Mouse (Mus musculus) retina, postnatal 7 days (tissue): ENCODE measurements around the gene Cbr1.
"Not testable (repeated sequence)": the region's sequence is repeated elsewhere in the genome, so short reads cannot be mapped to it uniquely, and the experiment has no call there.

Source experiments
- DNase-seq: peaks from one replicate; pipeline ENCODE4 v3.0.0-alpha.2; 2012; ENCODE audit warnings: low read depth, low spot score

Gene Cbr1

DNA sequence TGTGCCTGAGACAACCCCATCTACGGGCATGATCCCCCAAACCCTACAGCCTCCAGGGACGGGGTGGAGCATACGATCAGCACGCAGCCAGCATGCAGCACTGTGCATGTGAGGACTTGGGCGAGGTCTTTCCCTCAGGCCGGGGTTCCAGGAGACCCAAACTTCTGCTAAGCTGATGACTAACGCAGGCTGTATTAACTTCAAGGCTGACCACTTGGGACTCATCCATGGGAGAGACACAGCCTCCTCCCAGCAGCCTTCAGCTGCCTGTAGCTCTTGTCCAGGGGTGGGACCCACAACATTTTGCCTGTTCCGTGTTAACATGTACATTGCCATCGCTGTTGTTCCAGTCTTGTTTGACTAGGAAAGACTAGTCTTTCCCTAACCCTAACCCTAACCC is 8.1 kb upstream of the Cbr1 start:
- DNase-seq = no peak

DNA sequence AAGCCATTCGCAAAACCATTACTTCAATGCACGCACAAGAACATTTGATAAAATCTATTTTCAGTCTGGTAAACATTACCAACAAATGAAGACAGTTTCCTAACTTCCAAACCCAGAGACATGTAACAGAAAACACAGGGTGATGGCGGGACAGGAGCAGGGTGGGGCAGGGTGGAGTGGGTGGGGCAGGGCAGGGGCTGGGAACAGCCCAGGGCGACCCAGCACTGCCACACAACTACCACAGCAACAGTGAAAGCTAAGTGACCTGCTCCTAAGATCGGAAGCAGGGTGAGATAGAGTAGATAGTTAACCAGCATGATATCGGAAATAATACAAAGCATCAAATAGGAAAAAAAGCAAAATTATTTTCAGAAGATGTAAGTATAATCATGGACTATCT is 6.2 kb upstream of the Cbr1 start:
- DNase-seq = no peak

DNA sequence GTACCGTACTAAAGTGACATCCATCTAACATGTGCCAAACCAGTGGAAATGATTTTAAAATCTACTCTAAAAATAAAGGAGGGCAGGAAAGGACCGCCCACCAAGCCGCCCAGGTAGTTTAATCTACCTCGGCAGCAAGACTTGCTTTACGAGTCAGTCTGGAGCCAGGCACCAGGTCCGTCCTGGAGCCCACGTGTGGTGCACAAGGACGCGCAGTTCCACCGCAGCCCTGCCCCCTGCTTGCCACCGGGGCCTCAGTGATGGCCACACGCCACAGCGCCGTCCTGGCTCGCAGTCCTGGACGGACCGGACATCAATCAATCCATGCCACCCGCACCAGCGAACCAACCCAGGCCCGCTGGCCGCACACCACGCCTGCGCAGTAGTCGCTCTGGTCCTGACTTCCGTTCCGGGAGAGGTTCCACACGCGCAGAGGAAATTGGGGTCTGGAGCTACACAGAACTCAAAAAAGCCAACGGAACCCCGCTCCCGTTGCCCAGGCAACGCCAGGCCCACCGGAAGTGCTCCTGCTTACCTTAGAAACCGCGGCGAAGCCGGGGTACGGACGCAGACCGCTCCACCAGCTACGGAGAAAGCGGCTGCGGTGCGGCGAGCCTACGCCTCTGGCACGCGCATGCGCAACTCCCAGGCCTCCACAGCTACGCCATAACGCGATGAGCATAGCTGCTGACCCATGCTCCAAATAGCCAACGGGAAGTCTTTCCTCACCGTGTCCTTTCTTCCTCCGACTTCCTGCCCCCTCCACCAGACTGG is 2.0 kb upstream of the Cbr1 start, which contains the start of gene Setd4:
TSS of gene Setd4 (minus strand) at position 625 of the 774 bp plus-strand sequence.
- peak; percentile 83 for DNase-seq

DNA sequence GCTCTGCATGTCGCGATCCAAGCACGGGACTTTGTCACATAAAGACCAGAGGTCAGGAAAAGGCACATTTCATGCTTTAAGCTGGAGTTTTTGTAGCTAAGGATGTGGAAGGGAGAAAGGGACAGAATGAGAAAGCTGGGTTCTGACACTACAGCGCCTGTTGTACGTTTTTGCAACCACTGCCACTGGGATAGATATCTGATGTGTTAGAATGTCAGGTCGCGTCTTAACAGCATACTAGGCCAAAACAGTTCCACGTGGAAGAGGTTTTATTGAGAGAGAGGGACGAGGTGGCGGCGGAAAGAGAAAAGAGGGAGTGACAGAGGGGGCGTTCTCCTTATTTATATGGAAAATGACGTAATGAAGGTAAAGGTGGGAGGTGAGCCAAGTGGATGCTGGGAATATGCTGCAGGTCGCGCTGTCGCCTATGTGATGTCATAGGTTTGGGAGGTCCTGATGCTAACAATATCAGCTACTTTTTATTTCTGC is 1.1 kb upstream of the Cbr1 start:
- DNase-seq = no peak

DNA sequence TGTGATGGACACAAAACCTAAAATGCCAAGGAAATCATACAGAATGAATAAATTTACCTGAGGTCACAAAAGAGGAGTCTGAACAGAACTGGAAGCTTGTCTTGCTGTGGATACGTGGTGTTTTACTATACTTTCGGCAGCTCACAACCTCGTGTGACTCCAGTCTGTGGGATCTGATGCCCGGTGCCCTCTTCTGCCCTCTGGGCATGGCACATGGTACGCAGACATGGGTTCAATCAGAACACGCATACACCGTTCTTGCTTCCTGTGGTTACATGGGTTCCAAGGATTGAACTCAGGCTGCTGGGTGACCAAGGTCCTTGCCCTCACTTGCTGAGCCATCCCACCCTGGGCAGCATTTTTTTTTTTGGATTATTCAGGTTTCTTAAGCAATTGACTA is 493 bp downstream of the Cbr1 start:
- DNase-seq = no peak

DNA sequence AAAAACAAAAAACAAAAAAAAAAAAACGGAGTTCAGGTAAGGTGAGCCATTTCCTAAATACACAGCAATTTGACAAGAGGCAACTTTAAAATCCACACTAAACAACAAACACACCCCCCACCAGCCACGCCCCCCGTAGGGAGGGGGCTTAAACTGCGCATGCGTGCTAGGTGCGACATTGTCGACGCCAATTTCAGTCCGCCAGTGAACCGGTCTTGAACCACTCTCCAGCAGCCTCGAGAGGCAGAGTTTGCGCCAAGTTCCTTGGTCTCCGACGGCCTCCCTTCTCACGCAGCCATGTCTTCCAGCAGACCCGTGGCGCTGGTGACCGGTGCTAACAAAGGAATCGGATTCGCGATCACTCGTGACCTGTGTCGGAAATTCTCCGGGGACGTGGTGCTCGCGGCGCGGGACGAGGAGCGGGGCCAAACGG is 2.0 kb downstream of the Cbr1 start:
- peak; percentile 75 for DNase-seq

DNA sequence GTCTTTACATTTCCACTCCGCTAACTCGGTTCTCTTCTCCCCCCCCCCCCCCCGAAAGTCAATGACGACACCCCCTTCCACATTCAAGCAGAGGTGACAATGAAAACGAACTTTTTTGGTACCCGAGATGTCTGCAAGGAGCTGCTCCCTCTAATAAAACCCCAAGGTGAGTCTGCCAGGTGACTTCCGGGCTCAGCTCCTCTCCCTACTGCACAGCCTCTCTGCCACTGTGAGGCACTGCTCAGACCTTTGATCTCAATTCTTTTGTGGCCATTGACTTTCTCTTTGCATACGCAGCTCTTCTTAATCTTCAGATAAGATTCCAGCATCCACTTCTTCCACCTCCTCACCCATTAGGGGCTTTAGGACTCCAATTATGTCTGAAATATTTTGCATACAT is 3.1 kb downstream of the Cbr1 start:
- DNase-seq = no peak

DNA sequence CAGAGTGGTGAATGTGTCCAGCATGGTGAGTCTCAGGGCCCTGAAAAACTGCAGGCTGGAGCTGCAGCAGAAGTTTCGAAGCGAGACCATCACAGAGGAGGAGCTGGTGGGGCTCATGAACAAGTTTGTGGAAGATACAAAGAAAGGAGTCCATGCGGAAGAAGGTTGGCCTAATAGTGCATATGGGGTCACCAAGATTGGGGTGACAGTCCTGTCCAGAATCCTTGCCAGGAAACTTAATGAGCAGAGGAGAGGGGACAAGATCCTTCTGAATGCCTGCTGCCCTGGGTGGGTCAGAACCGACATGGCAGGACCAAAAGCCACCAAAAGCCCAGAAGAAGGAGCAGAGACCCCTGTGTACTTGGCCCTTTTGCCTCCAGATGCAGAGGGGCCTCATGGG is 4.1 kb downstream of the Cbr1 start:
- DNase-seq = no peak

DNA sequence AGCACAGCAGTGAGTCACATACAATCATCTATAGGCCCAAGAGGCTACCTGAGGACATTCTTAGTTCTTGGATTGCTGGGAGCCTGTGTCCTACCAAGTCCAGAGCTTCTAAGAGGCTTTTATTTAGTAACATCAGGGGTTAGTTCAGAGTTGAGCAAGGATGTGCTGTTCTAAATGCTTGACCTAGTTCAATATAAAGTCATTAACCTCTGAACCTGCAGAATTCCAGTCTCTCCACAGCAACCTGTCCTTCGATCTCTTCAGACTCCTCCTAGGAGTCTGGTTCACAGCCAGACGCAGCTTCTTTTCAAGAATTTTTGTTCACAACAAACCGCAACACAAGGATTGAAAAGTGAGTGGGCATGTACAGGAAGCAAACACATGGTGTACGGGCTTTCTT is 5.3 kb downstream of the Cbr1 start:
- DNase-seq = no peak

DNA sequence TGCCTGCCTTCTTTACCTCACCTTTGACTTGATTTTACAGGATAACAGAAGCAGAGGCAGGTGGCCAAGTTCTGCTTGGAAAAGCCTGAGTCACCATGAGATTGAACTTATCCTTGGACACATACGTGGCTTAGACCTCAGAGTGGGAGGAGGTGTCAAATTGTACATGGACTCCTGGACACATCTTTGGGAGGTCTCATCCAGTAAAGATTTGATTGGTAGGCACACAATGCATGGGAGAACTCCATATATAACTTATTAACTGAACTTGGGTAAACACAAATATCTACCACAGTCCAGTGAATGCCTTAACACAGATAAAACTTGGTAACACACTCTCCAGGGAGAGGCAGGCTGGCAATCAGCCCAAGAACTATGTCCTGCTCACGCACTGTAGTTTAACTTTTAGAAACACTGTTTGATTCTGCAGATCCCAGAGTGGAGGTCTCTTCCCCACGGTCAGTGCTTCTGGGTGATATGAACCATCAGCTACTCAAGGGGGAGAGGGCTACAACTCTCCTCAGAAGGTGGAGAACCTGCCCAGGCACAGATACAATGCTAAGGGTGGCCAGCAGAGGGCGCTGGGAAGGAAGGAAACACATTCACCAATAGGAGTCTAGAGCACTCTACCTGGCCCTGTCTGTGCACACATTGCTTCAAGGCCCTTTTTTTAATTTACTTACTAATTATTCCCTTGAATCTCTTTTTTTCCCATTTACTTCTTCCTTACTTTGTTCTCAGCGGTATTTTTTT is 9.6 kb downstream of the Cbr1 start:
- peak; percentile 33 for DNase-seq

DNA sequence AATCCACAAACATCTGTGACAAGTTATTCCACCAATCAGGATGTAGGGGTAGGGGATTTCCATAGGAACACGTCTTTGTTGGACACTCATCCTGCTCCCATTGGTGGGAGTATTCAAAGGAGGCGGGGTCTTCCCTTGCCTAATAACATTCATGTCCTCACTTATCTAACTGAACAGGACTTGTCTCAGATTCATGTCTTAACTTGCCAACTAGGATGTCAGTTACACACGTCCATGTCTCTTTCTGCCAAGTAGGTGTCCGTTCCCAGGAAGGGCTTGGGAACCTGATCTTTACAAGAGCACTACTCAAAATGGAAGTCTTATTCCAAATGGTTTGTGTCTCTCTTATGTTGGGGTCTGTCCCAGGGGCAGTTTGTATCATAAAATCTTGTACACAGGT is 18.1 kb downstream of the Cbr1 start:
- DNase-seq = not testable (repeated sequence)

DNA sequence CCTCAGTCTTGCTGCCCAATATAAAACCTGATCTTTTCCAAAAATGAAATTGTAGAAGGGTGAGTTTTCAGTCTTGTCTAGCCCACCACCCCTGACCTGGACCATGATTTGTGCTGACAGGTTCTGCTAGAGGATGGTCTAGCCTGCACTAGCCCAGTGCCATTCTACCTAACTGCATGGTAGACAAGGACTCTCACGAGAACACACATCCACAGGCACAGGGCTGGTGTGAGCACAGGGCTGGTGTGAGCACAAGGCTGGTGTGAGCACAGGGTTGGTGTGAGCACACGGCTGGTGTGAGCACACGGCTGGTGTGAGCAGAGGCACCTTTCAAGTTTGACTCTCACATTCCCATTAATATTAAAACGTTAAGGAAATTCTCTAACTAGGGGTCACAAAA is 19.0 kb downstream of the Cbr1 start:
- no peak for DNase-seq

DNA sequence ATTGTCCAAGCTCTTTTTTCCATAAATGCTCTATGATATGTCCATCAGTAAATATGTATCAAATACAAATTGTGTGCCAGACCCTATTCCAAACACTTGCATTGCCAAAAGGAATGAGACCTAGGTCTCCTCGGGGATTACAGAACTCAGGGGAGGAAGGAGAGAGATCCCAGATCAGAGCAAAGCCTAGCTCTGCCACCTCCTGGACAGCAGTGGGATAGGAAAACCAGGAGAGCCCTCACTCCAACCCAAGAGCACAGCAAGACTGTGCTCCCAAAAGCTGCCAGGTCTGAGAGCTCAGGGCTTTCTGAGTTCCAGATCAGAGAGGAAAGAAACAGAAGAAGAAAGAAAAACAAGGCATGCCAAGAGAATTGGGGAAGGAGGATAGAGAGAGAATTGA is 21.1 kb downstream of the Cbr1 start:
- no peak for DNase-seq

DNA sequence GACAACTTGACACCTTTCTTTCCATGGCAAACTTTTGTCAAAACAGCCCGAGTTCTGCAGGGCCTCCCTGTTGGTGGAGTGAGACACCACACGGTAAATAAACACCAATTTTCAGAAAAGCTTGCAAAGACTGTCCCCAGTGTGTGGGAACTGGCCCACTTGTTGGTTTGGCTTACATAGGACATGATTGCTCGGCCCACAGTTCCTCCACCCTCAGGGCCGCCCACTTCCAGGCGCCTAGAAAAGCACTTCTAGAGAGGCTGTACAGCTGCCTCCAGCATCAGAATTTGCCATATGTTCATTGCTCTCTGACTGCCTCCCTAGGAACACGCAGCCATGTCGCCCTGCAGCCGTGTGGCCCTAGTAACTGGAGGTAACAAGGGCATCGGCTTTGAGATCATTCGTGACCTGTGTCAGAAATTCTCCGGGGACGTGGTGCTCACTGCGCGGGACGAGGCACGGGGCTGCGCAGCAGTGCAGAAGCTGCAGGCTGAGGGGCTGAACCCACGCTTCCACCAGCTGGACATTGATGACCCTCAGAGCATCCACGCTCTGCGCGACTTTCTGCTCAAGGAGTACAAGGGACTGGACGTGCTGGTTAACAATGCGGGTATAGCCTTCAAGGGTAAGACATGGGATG is 22.2 kb downstream of the Cbr1 start, which contains the start of gene Gm5678:
TSS of gene Gm5678 (plus strand) at position 337 of the 640 bp plus-strand sequence.
- DNase-seq = no peak

DNA sequence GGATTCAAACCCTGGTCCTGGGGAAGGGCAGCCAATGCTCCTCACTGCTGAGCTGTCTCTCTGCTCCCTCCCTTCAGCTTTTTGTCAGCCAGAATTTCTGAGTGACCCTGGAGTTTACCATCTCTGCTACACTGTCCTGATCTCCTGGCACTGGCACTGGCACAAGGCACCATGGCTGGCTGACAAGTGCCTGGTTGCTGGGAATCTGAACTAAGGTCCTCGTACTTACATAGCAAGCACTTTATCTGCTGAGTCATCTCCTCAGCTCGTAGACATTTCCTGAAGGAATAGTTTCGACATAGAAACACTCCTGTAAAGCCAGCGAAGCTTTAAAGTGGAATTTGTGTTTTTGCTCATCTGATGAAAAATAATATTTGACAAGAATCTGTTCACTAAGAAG is 38.4 kb downstream of the Cbr1 start:
- DNase-seq = no peak

DNA sequence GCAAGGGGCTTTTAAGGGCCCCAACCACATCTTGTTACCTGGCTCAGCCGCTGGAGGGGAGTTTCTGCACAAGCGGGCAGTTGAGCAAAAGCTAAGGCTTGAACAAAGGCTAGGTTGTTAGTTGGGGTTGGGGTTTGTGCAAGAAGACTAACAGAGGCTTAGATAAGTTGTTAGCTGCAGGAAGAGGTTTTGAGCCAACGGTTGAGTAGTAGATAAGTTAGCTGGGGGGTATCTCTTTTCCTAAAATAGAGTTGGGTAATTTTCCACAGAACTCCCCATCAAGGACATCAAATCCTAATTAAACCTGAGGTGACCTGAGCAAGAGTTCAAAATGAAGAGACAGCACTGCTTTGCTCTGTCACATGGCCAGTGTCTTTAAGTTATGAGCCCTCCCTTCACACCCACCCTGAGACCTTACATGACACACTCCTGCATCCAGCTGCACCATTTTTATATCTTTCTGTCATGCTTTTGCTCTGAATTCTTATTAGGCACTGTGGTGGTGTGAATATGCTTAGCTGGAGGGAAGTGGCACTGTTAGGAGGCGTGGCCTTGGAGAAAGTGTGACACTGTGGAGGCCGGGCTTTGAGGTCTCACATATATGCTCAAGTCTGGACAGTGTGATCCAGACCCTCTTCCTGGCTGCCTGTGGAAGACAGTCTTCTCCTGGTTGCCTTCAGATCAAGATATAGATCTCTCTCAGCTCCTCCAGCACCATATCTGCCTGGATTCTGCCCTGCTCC is 43.0 kb downstream of the Cbr1 start:
- DNase-seq = no peak
